Mouse (Mus musculus) megakaryocyte, embryonic 14.5 days (primary cell): ENCODE results near the gene Pla2g2d.

Experiments used
- FLI1 ChIP-seq: IDR thresholded peaks from 2 replicates; pipeline ENCODE4 v1.6.1; 2012; ENCODE audit warnings: low read length, inconsistent platforms, mixed read lengths
- GATA1 ChIP-seq: IDR thresholded peaks from 3 replicates; pipeline ENCODE4 v1.6.1; 2012; ENCODE audit warnings: mixed read lengths, low read length, inconsistent platforms, borderline replicate concordance

GRCm38 (mm10) chr4:138775435-138775834, at the start of gene Pla2g2d:
- TF ChIP-seq GATA1 (no peak), FLI1 (no peak)
